Mouse (Mus musculus) ES-CJ7 (cell line): ENCODE measurements around the gene Dpp10.
A peak's percentile ranks its signal among the peaks of the same experiment; 100 is the strongest.

ENCODE experiments used
- DNase-seq: peaks from one replicate; pipeline ENCODE4 v3.0.0; 2011; ENCODE audit warnings: low read depth, low spot score

Gene Dpp10

GRCm38 (mm10) chr1:123923907-123924306, 121.5 kb downstream of the Dpp10 start:
- no peak for DNase-seq

GRCm38 (mm10) chr1:123919606-123920005, 125.8 kb downstream of the Dpp10 start:
- no peak for DNase-seq

- DNase-seq: no peak
These were observed 142.7 kb downstream of the Dpp10 start for GRCm38 (mm10) chr1:123902628-123903027.

- DNase-seq: no peak
These were observed 144.1 kb downstream of the Dpp10 start for GRCm38 (mm10) chr1:123901218-123901617.

GRCm38 (mm10) chr1:123887243-123887642, 158.1 kb downstream of the Dpp10 start:
- no peak for DNase-seq

GRCm38 (mm10) chr1:123846881-123847280, 198.5 kb downstream of the Dpp10 start:
- no peak for DNase-seq

- peak; percentile 54 for DNase-seq
These were observed 244.2 kb downstream of the Dpp10 start for GRCm38 (mm10) chr1:123801206-123801605.

- DNase-seq: no peak
These were observed 279.8 kb downstream of the Dpp10 start for GRCm38 (mm10) chr1:123765511-123765910.

GRCm38 (mm10) chr1:123762272-123762671, 283.1 kb downstream of the Dpp10 start:
- no peak for DNase-seq

- no peak for DNase-seq
These were observed 289.3 kb downstream of the Dpp10 start for GRCm38 (mm10) chr1:123756055-123756454.

- DNase-seq: no peak
These were observed 338.1 kb downstream of the Dpp10 start for GRCm38 (mm10) chr1:123707292-123707691.

GRCm38 (mm10) chr1:123658409-123658808, 386.9 kb downstream of the Dpp10 start:
- no peak for DNase-seq

GRCm38 (mm10) chr1:123656607-123657006, 388.8 kb downstream of the Dpp10 start:
- DNase-seq: no peak

- DNase-seq: no peak
These were observed 407.5 kb downstream of the Dpp10 start for GRCm38 (mm10) chr1:123637897-123638296.

- DNase-seq: no peak
These were observed 417.1 kb downstream of the Dpp10 start for GRCm38 (mm10) chr1:123628268-123628667.

GRCm38 (mm10) chr1:123584857-123585256, 460.5 kb downstream of the Dpp10 start:
- DNase-seq: no peak

- no peak for DNase-seq
These were observed 465.2 kb downstream of the Dpp10 start for GRCm38 (mm10) chr1:123580112-123580511.

GRCm38 (mm10) chr1:123573713-123574112, 471.6 kb downstream of the Dpp10 start:
- peak; percentile 13 for DNase-seq

GRCm38 (mm10) chr1:123542496-123542895, 502.9 kb downstream of the Dpp10 start:
- DNase-seq: no peak

- DNase-seq: no peak
These were observed 577.6 kb downstream of the Dpp10 start for GRCm38 (mm10) chr1:123467729-123468128.

GRCm38 (mm10) chr1:123414163-123414562, 631.2 kb downstream of the Dpp10 start:
- no peak for DNase-seq

- no peak for DNase-seq
These were observed 694.1 kb downstream of the Dpp10 start for GRCm38 (mm10) chr1:123351300-123351699.

- DNase-seq: no peak
These were observed 707.5 kb downstream of the Dpp10 start for GRCm38 (mm10) chr1:123337877-123338276.

- no peak for DNase-seq
These were observed 728.5 kb downstream of the Dpp10 start for GRCm38 (mm10) chr1:123316886-123317285.
